Mouse (Mus musculus) MEL (cell line): Measurements from ENCODE around the gene Snap91. TPM values are rescaled to one million over a fixed set of nuclear protein-coding genes. Genes with fewer than 3 reads are reported as not detected.

Experiments used
- DNase-seq: peaks from one replicate; pipeline ENCODE4 v3.0.0; 2011; ENCODE audit warnings: low read depth, low spot score
- H3K27ac ChIP-seq: 2 replicates; pipeline ENCODE4 v1.5.1; 2012; ENCODE audit warnings: low read depth, mild to moderate bottlenecking, control low read depth, low read length, moderate library complexity; ENCODE audit not compliant: control insufficient read depth
- H3K27me3 ChIP-seq, 2 experiments: fragments of 150-350 bp in 1 of 2; sonication (generic) in 1 of 2; 2 replicates each; pipeline ENCODE4 v1.6.1; 2012; ENCODE audit warnings: low read length in 2 of 2, mild to moderate bottlenecking in 2 of 2, improper control_type of control experiment in 1 of 2, moderate library complexity in 1 of 2; ENCODE audit not compliant: insufficient read depth in 2 of 2, control insufficient read depth in 1 of 2
- H3K36me3 ChIP-seq, 2 experiments: 2 replicates each; pipeline ENCODE4 v1.6.1; 2012 to 2014; ENCODE audit warnings: low read length in 2 of 2, improper control_type of control experiment in 1 of 2, inconsistent platforms in 1 of 2, mild to moderate bottlenecking in 1 of 2; ENCODE audit not compliant: insufficient read depth in 2 of 2, control insufficient read depth in 1 of 2
- H3K4me1 ChIP-seq, 2 experiments: fragments of 150-350 bp in 1 of 2; sonication (generic) in 1 of 2; 2 replicates each; pipeline ENCODE4 v1.6.1; 2012; ENCODE audit warnings: low read length in 2 of 2, improper control_type of control experiment in 1 of 2, mild to moderate bottlenecking in 1 of 2; ENCODE audit not compliant: insufficient read depth in 2 of 2, control insufficient read depth in 1 of 2
- H3K4me3 ChIP-seq, 2 experiments: fragments of 150-350 bp in 1 of 2; sonication (generic) in 1 of 2; 2 replicates each; pipeline ENCODE4 v1.5.1; 2012; ENCODE audit warnings: low read depth in 2 of 2, low read length in 2 of 2, mild to moderate bottlenecking in 2 of 2, moderate library complexity in 2 of 2, control low read depth in 1 of 2, improper control_type of control experiment in 1 of 2; ENCODE audit not compliant: control insufficient read depth in 1 of 2, insufficient read depth in 1 of 2
- H3K79me2 ChIP-seq: 2 replicates; pipeline ENCODE4 v1.6.1; 2012; ENCODE audit warnings: mild to moderate bottlenecking, low read length, moderate library complexity; ENCODE audit not compliant: control insufficient read depth, poor library complexity, insufficient read depth
- H3K9ac ChIP-seq: 2 replicates; pipeline ENCODE4 v1.6.1; 2012; ENCODE audit warnings: low read depth, mild to moderate bottlenecking, control low read depth, low read length, moderate library complexity; ENCODE audit not compliant: control insufficient read depth, poor library complexity, severe bottlenecking
- H3K9me3 ChIP-seq: fragments of 150-350 bp; sonication (generic); replicated peaks from 2 replicates; pipeline ENCODE4 v1.6.1; 2012; ENCODE audit warnings: mild to moderate bottlenecking, low read length, improper control_type of control experiment, moderate library complexity; ENCODE audit not compliant: insufficient read depth
- CHD1 ChIP-seq: IDR thresholded peaks from 2 replicates; pipeline ENCODE4 v1.6.1; 2012; ENCODE audit warnings: low read depth, mild to moderate bottlenecking, inconsistent platforms, low read length, improper control_type of control experiment
- E2F4 ChIP-seq: IDR thresholded peaks from 2 replicates; pipeline ENCODE4 v1.6.1; 2011; ENCODE audit warnings: low read depth, low read length, improper control_type of control experiment, borderline replicate concordance
- ETS1 ChIP-seq: IDR thresholded peaks from 2 replicates; pipeline ENCODE4 v1.6.1; 2012; ENCODE audit warnings: low read depth, mild to moderate bottlenecking, inconsistent platforms, low read length, improper control_type of control experiment, moderate library complexity
- GABPA ChIP-seq: IDR thresholded peaks from 2 replicates; pipeline ENCODE4 v1.6.1; 2012; ENCODE audit warnings: low read depth, mild to moderate bottlenecking, inconsistent platforms, low read length, improper control_type of control experiment, moderate library complexity
- HCFC1 ChIP-seq: IDR thresholded peaks from 2 replicates; pipeline ENCODE4 v1.6.1; 2012; ENCODE audit warnings: low read depth, mild to moderate bottlenecking, inconsistent platforms, low read length, improper control_type of control experiment, moderate library complexity
- JUND ChIP-seq: IDR thresholded peaks from 2 replicates; pipeline ENCODE4 v1.6.1; 2011; ENCODE audit warnings: low read depth, mild to moderate bottlenecking, improper control_type of control experiment, low read length
- KAT2A ChIP-seq: conservative IDR thresholded peaks from 2 replicates; pipeline ENCODE4 v1.6.1; 2012; ENCODE audit warnings: low read depth, low read length, improper control_type of control experiment, inconsistent platforms
- MAX ChIP-seq: IDR thresholded peaks from 2 replicates; pipeline ENCODE4 v1.6.1; 2011; ENCODE audit warnings: low read length, improper control_type of control experiment
- MAZ ChIP-seq: IDR thresholded peaks from 2 replicates; pipeline ENCODE4 v1.6.1; 2012; ENCODE audit warnings: low read depth, mild to moderate bottlenecking, inconsistent platforms, low read length, improper control_type of control experiment
- MYB ChIP-seq: IDR thresholded peaks from 2 replicates; pipeline ENCODE4 v1.6.1; 2011; ENCODE audit warnings: mild to moderate bottlenecking, low read depth, low read length, improper control_type of control experiment
- NELFE ChIP-seq: IDR thresholded peaks from 2 replicates; pipeline ENCODE4 v1.6.1; 2011; ENCODE audit warnings: low read depth, low read length, improper control_type of control experiment
- NRF1 ChIP-seq: IDR thresholded peaks from 2 replicates; pipeline ENCODE4 v1.6.1; 2014; ENCODE audit warnings: low read depth, mild to moderate bottlenecking, inconsistent platforms, low read length, improper control_type of control experiment, moderate library complexity; ENCODE audit not compliant: poor library complexity, insufficient read depth, severe bottlenecking
- POLR2A ChIP-seq, 2 experiments: IDR thresholded peaks; 2 replicates each; pipeline ENCODE4 v1.6.1; 2011 to 2012; ENCODE audit warnings: low read length in 2 of 2, mild to moderate bottlenecking in 2 of 2, control low read depth in 1 of 2, improper control_type of control experiment in 1 of 2, low read depth in 1 of 2, moderate library complexity in 1 of 2; ENCODE audit not compliant: control insufficient read depth in 1 of 2, insufficient read depth in 1 of 2, poor library complexity in 1 of 2
- POLR2AphosphoS2 ChIP-seq: IDR thresholded peaks from 2 replicates; pipeline ENCODE4 v1.6.1; 2011; ENCODE audit warnings: low read length, improper control_type of control experiment
- POLR2AphosphoS5 ChIP-seq: IDR thresholded peaks from 2 replicates; pipeline ENCODE4 v1.6.1; 2012; ENCODE audit warnings: low read depth, borderline replicate concordance, mild to moderate bottlenecking, inconsistent platforms, low read length, moderate library complexity, mixed read lengths
- RAD21 ChIP-seq: IDR thresholded peaks from 2 replicates; pipeline ENCODE4 v1.6.1; 2011; ENCODE audit warnings: mild to moderate bottlenecking, low read depth, low read length, improper control_type of control experiment
- SIN3A ChIP-seq: IDR thresholded peaks from 2 replicates; pipeline ENCODE4 v1.6.1; 2012; ENCODE audit warnings: low read length, improper control_type of control experiment, inconsistent platforms
- SMC3 ChIP-seq: IDR thresholded peaks from 2 replicates; pipeline ENCODE4 v1.6.1; 2011; ENCODE audit warnings: low read depth, low read length, improper control_type of control experiment
- TBP ChIP-seq: IDR thresholded peaks from 2 replicates; pipeline ENCODE4 v1.8.0; 2011; ENCODE audit warnings: low read depth, low read length, improper control_type of control experiment
- TCF12 ChIP-seq: IDR thresholded peaks from 2 replicates; pipeline ENCODE4 v1.6.1; 2014; ENCODE audit warnings: low read depth, mild to moderate bottlenecking, inconsistent platforms, low read length, improper control_type of control experiment, moderate library complexity
- UBTF ChIP-seq: IDR thresholded peaks from 2 replicates; pipeline ENCODE4 v1.6.1; 2012; ENCODE audit warnings: low read depth, mild to moderate bottlenecking, inconsistent platforms, low read length, improper control_type of control experiment, moderate library complexity, borderline replicate concordance; ENCODE audit not compliant: insufficient read depth
- USF2 ChIP-seq, 2 experiments: IDR thresholded peaks; 2 replicates each; pipeline ENCODE4 v1.6.1; 2011 to 2012; ENCODE audit warnings: improper control_type of control experiment in 2 of 2, low read length in 2 of 2, borderline replicate concordance in 1 of 2, inconsistent platforms in 1 of 2, low read depth in 1 of 2, mild to moderate bottlenecking in 1 of 2; ENCODE audit not compliant: insufficient read depth in 1 of 2
- ZC3H11A ChIP-seq: IDR thresholded peaks from 2 replicates; pipeline ENCODE4 v1.6.1; 2012; ENCODE audit warnings: low read depth, mild to moderate bottlenecking, inconsistent platforms, low read length, improper control_type of control experiment
- ZKSCAN1 ChIP-seq: IDR thresholded peaks from 2 replicates; pipeline ENCODE4 v1.6.1; 2012; ENCODE audit warnings: low read depth, mild to moderate bottlenecking, inconsistent platforms, low read length, improper control_type of control experiment, moderate library complexity
- ZMIZ1 ChIP-seq: IDR thresholded peaks from 2 replicates; pipeline ENCODE4 v1.6.1; 2012; ENCODE audit warnings: low read depth, mild to moderate bottlenecking, inconsistent platforms, low read length, improper control_type of control experiment, moderate library complexity
- ZNF384 ChIP-seq: IDR thresholded peaks from 2 replicates; pipeline ENCODE4 v1.6.1; 2012; ENCODE audit warnings: low read depth, mild to moderate bottlenecking, inconsistent platforms, low read length, improper control_type of control experiment
- polyA plus RNA-seq, 2 experiments: library from polyadenylated mRNA; stranded (reverse) in 1 of 2; unstranded in 1 of 2; fragments of >175 nt in 1 of 2; fragments of >200 nt in 1 of 2; gene quantifications; 2 replicates each; pipeline versions ENCODE4 v1.2.1 to v1.2.4; 2012; ENCODE audit warnings: low replicate concordance in 2 of 2, low read depth in 1 of 2; ENCODE audit not compliant: insufficient read length in 2 of 2, insufficient read depth in 1 of 2, missing spikeins in 1 of 2
- total RNA-seq: library from RNA; depleted of rRNA; stranded (reverse); fragments of 300-350 nt; gene quantifications from 2 replicates; pipeline ENCODE4 v1.2.3, GENCODE M21; 2012

The Snap91 gene
- total and polyA plus RNA-seq, 3 experiments: not detected

GRCm38 (mm10) chr9:86782836-86783235 lies 97.6 kb downstream of the Snap91 start:
- Histone ChIP-seq H3K27me3 (peaks cover 0 to 6% of the 10 kb centered on the region in 2 experiments; a peak in 2 of 4 replicates), H3K4me1 (no peaks in the 10 kb centered on the region), H3K9me3 (no peaks in the 10 kb centered on the region), H3K36me3 (no peaks in the 10 kb centered on the region), H3K27ac (no peak overlapping the region), H3K79me2 (no peaks in the 10 kb centered on the region), H3K9ac (no peak overlapping the region), H3K4me3 (no peak overlapping the region)
- DNase-seq: no peak
- TF ChIP-seq GABPA (no peak), RAD21 (no peak), ETS1 (no peak), CHD1 (no peak), TBP (no peak), MAX (no peak), ZNF384 (no peak), E2F4 (no peak), JUND (no peak), SIN3A (no peak), SMC3 (no peak), POLR2AphosphoS5 (no peak), MAZ (no peak), TCF12 (no peak), HCFC1 (no peak), POLR2A (IDR thresholded peaks at IDR 0.05; ENCODE audit: control insufficient read depth in 1 of 2, insufficient read depth in 1 of 2, low read depth in 1 of 2, low read length in 2 of 2, poor library complexity in 1 of 2) (no peak)

GRCm38 (mm10) chr9:86781426-86781825 lies 99.0 kb downstream of the Snap91 start:
- peaks cover 0 to 6% of the 10 kb centered on the region in 2 experiments; a peak in 2 of 4 replicates for H3K27me3 ChIP-seq
- TF ChIP-seq POLR2A (IDR thresholded peaks at IDR 0.05; ENCODE audit: control insufficient read depth in 1 of 2, insufficient read depth in 1 of 2, low read depth in 1 of 2, low read length in 2 of 2, poor library complexity in 1 of 2) (no peak), ZKSCAN1 (no peak), UBTF (no peak), ZC3H11A (no peak), NRF1 (no peak), SIN3A (no peak), USF2 (IDR thresholded peaks at IDR 0.05; ENCODE audit: borderline replicate concordance in 1 of 2, insufficient read depth in 1 of 2, low read depth in 1 of 2, low read length in 2 of 2) (no peak), KAT2A (no peak), JUND (no peak), ZMIZ1 (no peak), HCFC1 (no peak), GABPA (no peak), ETS1 (no peak), ZNF384 (no peak), NELFE (no peak), MAZ (no peak), POLR2AphosphoS2 (no peak), MYB (no peak)
- H3K4me3 ChIP-seq: no peak overlapping the region
- H3K9ac ChIP-seq: no peak overlapping the region
- no peak overlapping the region for H3K27ac ChIP-seq
- no peak for DNase-seq
- no peaks in the 10 kb centered on the region for H3K9me3 ChIP-seq
- H3K79me2 ChIP-seq: no peaks in the 10 kb centered on the region
- H3K36me3 ChIP-seq: no peaks in the 10 kb centered on the region
- H3K4me1 ChIP-seq: no peaks in the 10 kb centered on the region
